ENCODE assay signal across 8 mouse cellular contexts in genomic region chr19:7611942-7612757, GRCm38 (mm10). TPM values are rescaled to one million over a fixed set of nuclear protein-coding genes. Genes with fewer than 3 reads are reported as not detected.
DNase-seq lines count a peak whose midpoint lies in the region; ATAC-seq lines count a peak whose summit lies in the region.

Gene Hrasls5 (plus strand): TSS chr19:7612541.

- peak within 1 kb of the TSS; percentile 95 for H3K4me2 ChIP-seq in embryonic facial prominence, embryonic 11.5 days (ENCODE audit: low read depth, low read length)
- peak within 1 kb of the TSS; percentile 94 for H3K4me2 ChIP-seq in midbrain, embryonic 15.5 days

- H3K27ac ChIP-seq in embryonic facial prominence, embryonic 11.5 days (replicated peaks; ENCODE audit: low read depth, low read length): no peak within 1 kb of the TSS
- H3K27ac ChIP-seq in midbrain, embryonic 15.5 days: no peak within 1 kb of the TSS

- peaks cover 71% of the 10 kb centered on the region for H3K27me3 ChIP-seq in megakaryocyte, embryonic 14.5 days (replicated peaks)
- peaks cover 7% of the 10 kb centered on the region for H3K27me3 ChIP-seq in embryonic facial prominence, embryonic 11.5 days (ENCODE audit: control insufficient read depth, insufficient read depth, low read length)
- H3K27me3 ChIP-seq in midbrain, embryonic 15.5 days (replicated peaks): peaks cover 4% of the 10 kb centered on the region; the same call in 1 of the 2 replicates

- 3% methylated on average over 54 of the region's 54 CpGs for WGBS in embryonic facial prominence, embryonic 11.5 days
- WGBS in midbrain, embryonic 15.5 days: 3% methylated on average over 54 of the region's 54 CpGs

- no peaks in the 10 kb centered on the region for H3K9me3 ChIP-seq in megakaryocyte, embryonic 14.5 days
- H3K9me3 ChIP-seq in embryonic facial prominence, embryonic 11.5 days (replicated peaks; ENCODE audit: control insufficient read depth, low read length): no peaks in the 10 kb centered on the region
- no peaks in the 10 kb centered on the region for H3K9me3 ChIP-seq in midbrain, embryonic 15.5 days

- peak; percentile 35 for DNase-seq in embryonic facial prominence, embryonic 11.5 days (ENCODE audit: low spot score)
- DNase-seq in heart, postnatal 10 days: peak; percentile 30 to 34
- peak; percentile 69 to 77 for DNase-seq in left cerebral cortex, postnatal 25 days (ENCODE audit: low spot score in 2 of 2)
- DNase-seq in spleen, postnatal 14 days (ENCODE audit: low spot score in 2 of 2): no peak
- DNase-seq in MN1 (ENCODE audit: low spot score): no peak

- intact Hi-C loops in heart, postnatal 10 days (cut with DNase I): no loop called here
- intact Hi-C loops in left cerebral cortex, postnatal 25 days (cut with DNase I): loop anchor here (10.0 kb wide), 1 partner anchor 377 kb away; no protein-coding TSS in a partner anchor

- no peaks in the 10 kb centered on the region for H3K36me3 ChIP-seq in megakaryocyte, embryonic 14.5 days (replicated peaks; ENCODE audit: low read length)
- H3K36me3 ChIP-seq in embryonic facial prominence, embryonic 11.5 days (replicated peaks; ENCODE audit: control insufficient read depth, insufficient read depth, low read depth, low read length): no peaks in the 10 kb centered on the region
- H3K36me3 ChIP-seq in midbrain, embryonic 15.5 days (replicated peaks): no peaks in the 10 kb centered on the region

- no peak for ATAC-seq in megakaryocyte, adult 5-6 weeks (ENCODE audit: poor library complexity, severe bottlenecking)
- 0 out of 2 replicates have a peak, but pooled peaks have one; percentile 55 for ATAC-seq in embryonic facial prominence, embryonic 11.5 days (replicated peaks; ENCODE audit: insufficient number of reproducible peaks, low FRiP score, low TSS enrichment, low read depth)
- ATAC-seq in midbrain, embryonic 15.5 days (replicated peaks): peak; percentile 83

- H3K4me1 ChIP-seq in megakaryocyte, embryonic 14.5 days: peaks cover 30% of the 10 kb centered on the region
- peaks cover under 1% of the 10 kb centered on the region; the same call in 1 of the 2 replicates for H3K4me1 ChIP-seq in embryonic facial prominence, embryonic 11.5 days (ENCODE audit: control insufficient read depth, insufficient read depth, low read length)
- peaks cover 14% of the 10 kb centered on the region for H3K4me1 ChIP-seq in midbrain, embryonic 15.5 days

- peak within 1 kb of the TSS; percentile 54 for H3K9ac ChIP-seq in embryonic facial prominence, embryonic 11.5 days (replicated peaks; ENCODE audit: low read length)
- peak within 1 kb of the TSS; percentile 39 for H3K9ac ChIP-seq in midbrain, embryonic 15.5 days

- peak within 1 kb of the TSS; percentile 89 for H3K4me3 ChIP-seq in megakaryocyte, embryonic 14.5 days (replicated peaks)
- peak within 1 kb of the TSS; percentile 43 for H3K4me3 ChIP-seq in embryonic facial prominence, embryonic 11.5 days (ENCODE audit: low read depth, low read length)
- H3K4me3 ChIP-seq in midbrain, embryonic 15.5 days: peak within 1 kb of the TSS; percentile 47

RNA-seq across cellular contexts. Expression of gene Hrasls5, which starts in this region (rescaled TPM):
- polyA plus RNA-seq in megakaryocyte, embryonic 14.5 days (2012; ENCODE audit: insufficient read depth, low replicate concordance): 0.26 TPM in 1 of 2 replicates, not detected in the other
- total RNA-seq in megakaryocyte, adult 5-6 weeks (2015): not detected in 2 replicates
- not detected in 2 replicates for total RNA-seq in megakaryocyte, adult 5-6 weeks (2017)
- polyA plus RNA-seq in embryonic facial prominence, embryonic 11.5 days (2014; fragmentation: Nextera tagmentation; extraction: Ambion mirVana): not detected in 2 replicates
- not detected for total RNA-seq in heart, postnatal 10 days (2021)
- total RNA-seq in left cerebral cortex, postnatal 25 days (2021): not detected
- polyA plus RNA-seq in midbrain, embryonic 15.5 days (2015; fragmentation: Nextera tagmentation; extraction: Ambion mirVana): not detected in 2 replicates

Comparison
In these comparisons a context has a peak if more than half of its experiments do, and no peak if none do; other contexts are left out.
1. Peak in DNase-seq, ATAC-seq, H3K4me3 ChIP-seq, H3K9ac ChIP-seq and H3K4me2 ChIP-seq in embryonic facial prominence, embryonic 11.5 days; RNA of the gene not detected or under 1 TPM.
2. Peak in DNase-seq in heart, postnatal 10 days; RNA of the gene not detected or under 1 TPM.
3. Peak in DNase-seq in left cerebral cortex, postnatal 25 days; RNA of the gene not detected or under 1 TPM.
4. Peak in ATAC-seq, H3K4me3 ChIP-seq, H3K9ac ChIP-seq and H3K4me2 ChIP-seq in midbrain, embryonic 15.5 days; RNA of the gene not detected or under 1 TPM.